Mouse (Mus musculus) heart, postnatal 10 days (tissue): ENCODE data around the gene Fry. TPM values are rescaled to one million over a fixed set of nuclear protein-coding genes. Genes with fewer than 3 reads are reported as not detected.

ENCODE experiments used
- DNase-seq, 2 experiments: peaks; one replicate each; pipeline ENCODE4 v3.0.0; 2021
- intact Hi-C: fragments of 180-260 bp; cut with DNase I; formaldehyde crosslinking; loops from one replicate; pipeline ENCODE4 v1.15.1; 2025
- total RNA-seq, 2 experiments: library from RNA; stranded (reverse); gene quantifications; 2 replicates each; pipeline ENCODE4 v1.2.3; 2021

Fry gene
- total RNA-seq, 2 experiments from 2014 or later = 153 to 196 TPM

DNA sequence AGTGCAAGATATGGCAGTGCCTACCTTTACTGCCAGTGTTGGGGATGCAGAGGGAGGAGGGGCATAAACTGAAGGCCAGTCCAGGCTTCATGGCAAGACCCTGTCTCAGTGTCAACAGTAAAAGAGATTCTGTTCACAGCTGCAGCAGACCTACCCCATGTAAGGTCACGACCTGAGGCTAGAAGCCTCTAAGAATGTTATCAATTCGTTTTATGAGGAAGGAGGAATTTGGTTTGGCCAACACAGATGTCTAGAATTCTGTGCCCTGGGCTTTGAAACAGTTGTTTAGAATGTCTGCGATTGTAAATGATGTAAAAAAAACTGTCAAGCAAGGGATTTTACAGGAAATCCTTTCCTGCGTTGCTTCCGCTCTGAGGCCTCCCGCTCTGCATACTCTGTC, 299.6 kb downstream of the Fry start:
- intact Hi-C loops = no loop called here
- DNase-seq = no peak

DNA sequence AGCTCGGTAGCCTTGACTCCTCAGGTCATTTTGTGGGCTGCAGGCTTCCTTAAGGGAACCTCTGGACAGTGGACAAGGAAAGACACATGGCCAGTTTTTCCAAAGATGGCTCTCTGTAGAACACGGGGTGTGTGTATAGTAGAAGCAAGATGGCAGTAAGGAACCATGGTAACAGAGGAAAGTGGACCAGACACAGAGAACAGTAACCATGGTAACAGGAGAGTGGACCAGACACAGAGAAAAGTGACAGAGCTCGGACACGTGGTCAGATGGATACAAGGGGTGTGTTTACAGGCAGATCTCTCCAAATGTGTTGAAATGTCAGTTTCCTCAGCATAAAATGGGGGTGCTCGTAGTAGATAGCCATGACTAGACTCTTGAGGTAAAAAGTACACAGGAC, 306.6 kb downstream of the Fry start:
- no peak for DNase-seq
- intact Hi-C loops = loop anchor here (10.0 kb wide), 1 partner anchor 330 kb away; no protein-coding TSS in a partner anchor

DNA sequence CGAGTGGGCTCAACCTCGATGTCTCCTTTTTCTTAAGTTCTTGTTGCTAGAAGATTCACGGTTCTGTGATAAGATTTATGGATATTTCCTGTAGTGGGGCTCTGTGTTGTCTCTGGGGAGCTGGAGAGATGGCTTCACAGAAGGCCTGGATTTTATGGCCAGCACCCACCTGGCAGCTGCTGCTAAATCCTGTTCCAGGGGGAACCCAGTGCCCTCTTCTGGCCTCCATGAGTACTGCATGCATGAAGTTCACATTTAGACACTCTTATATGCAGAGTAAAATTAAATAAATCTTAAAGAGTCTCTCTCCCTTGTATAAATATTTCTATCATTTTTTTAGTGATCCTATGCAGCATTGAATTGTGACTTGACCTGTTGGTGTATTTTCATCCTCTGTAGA, 308.1 kb downstream of the Fry start:
- intact Hi-C loops = loop anchor here (2.0 to 10.0 kb wide), 3 partner anchors 194 to 332 kb away; no protein-coding TSS in a partner anchor
- peak; percentile 29 to 54 for DNase-seq

DNA sequence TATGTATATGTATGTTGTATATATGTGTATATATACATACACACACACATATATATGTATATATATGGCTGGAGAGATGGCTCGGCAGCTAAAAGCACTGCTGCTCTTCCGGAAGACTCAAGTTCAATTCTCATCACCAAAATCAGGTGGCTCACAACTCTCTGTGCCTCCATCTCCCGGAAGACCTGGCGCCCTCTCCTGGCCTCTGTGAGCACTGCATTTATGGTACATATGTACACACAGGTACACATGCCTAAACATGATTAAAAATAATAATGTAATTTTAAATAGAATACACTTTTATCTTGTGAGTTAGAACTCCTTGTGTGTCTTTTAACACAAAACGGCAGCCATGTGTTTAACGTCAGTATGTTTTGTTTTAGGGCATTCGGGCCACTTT, 312.8 kb downstream of the Fry start:
- peak in 1 of 2 experiments; percentile 39 for DNase-seq
- intact Hi-C loops = no loop called here

DNA sequence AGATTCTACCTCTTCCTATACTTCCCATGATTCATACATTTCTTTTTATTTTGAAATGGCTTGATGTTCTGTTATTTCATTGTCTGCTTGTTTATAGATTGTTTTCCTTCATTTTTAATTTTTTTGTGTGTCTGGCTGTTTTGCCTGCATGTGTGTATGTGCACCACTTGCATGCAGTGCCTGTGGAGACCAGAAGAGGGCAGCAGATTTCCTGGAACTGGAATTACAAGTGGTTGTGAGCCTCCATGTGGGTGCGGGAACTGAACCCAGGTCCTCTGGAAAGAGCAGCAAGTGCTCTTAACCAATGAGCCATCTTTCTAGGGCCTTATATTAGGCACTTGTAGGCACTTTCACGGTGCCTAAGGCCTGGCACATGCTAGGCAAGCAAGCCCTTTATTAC, 314.5 kb downstream of the Fry start:
- intact Hi-C loops = no loop called here
- DNase-seq = no peak

DNA sequence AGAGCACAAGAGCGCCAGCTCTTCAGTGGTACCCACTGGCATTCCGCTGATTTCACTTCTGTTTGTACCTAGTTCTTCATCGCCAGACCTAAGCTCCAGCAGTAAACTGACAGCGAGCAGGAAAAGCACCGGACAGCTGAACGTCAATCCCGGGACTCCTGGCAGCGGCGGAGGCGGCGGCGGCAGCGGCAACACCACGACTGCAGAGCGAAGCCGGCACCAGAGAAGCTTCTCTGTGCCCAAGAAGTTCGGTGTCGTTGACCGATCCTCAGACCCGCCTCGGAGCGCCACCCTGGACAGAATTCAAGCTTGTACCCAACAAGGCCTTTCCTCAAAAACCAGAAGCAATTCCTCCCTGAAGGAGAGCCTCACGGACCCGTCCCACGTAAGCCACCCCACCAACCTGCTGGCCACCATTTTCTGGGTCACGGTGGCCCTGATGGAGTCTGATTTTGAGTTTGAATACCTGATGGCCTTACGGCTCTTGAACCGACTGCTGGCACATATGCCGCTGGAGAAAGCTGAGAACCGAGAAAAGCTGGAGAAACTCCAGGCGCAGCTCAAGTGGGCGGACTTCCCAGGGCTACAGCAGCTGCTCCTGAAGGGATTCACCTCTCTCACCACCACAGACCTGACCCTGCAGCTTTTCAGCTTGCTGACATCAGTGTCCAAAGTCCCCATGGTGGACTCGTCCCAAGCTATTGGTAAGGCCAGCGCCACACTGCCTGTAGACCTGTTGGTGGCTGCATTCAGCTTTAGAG, 318.4 kb downstream of the Fry start:
- DNase-seq = peak in 1 of 2 experiments; percentile 18
- intact Hi-C loops = no loop called here

DNA sequence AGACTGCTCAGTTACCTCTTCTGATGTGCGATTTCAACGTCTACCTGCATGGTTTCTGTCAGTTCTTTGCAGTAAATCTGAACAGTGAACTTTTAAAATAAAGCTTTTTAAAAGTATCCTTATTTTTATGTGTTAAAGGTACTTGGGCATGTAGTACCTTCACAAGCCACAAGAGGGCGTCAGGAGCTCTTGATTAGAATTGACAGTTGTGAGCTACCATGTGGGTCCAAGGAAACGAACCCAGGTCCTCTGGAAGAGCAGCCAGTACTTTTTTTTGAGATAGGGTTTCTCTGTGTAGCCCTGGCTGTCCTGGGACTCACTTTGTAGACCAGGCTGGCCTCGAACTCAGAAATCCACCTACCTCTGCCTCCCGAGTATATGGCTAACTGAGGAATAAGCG, 323.2 kb downstream of the Fry start:
- DNase-seq = peak in 1 of 2 experiments; percentile 48
- intact Hi-C loops = loop anchor here (2.0 kb wide), 2 partner anchors 43 to 55 kb away; no protein-coding TSS in a partner anchor

DNA sequence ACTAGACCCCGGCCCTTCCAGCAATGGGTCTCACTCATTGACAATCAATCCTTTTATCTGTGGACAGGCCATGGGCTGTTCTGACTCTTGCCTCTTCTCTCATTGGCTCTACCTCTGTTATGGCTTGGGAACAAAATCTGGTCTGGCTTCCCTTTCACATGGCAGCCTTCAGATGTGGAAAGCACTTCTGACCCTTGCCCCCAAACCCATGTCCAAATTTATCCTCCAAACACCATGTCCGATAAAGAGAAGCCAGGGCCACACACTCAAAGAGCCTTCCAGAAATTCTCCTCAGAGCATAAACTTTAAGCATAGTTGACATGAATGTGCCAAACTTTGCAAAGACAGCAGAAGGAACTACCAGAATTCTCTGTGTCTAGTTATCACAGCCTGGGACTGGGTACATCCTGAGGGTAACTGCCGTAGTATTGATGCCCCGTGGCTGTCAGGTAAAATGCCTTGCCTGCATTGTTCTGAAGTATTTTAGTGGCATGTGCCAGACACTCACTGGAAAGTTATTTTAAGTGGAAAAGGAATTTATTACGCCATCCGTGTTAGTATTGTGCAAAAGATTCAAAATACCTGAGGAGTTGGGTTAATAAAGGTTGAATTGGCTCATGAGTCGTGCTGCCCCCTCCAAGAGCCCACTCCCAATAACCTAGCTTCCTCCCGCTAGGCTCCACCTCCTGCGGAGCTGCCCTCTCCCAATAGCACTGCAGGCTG, 333.0 kb downstream of the Fry start:
- intact Hi-C loops = no loop called here
- DNase-seq = no peak

DNA sequence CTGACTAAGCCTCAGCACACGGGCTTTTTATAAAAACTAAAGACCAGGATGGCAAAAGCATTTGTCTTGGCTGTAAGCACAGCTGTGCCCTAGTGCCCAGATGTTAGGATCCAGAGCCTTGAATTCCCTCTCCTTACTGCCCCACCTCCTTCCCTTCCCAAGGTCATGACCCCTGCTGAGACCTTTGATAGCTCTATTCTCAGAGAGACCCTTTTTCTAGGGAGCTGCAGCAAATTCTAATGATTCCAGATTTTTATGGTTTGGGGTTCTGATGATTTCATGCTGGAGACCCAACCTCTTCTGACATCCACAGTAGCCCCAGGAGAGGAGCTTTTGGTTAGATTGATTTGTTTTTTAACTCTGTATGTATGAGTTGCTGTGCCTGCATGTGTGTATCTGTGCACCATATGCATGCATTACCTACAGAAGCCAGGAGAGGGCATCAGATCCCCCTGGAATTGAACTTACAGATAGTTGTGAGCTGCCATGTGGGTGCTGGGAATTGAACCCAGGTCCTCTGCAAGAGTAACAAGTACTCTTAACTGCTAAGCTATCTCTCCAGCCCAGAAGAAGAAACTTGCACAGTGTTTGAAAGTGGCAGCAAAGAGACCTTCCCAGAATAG, 333.7 kb downstream of the Fry start:
- intact Hi-C loops = no loop called here

DNA sequence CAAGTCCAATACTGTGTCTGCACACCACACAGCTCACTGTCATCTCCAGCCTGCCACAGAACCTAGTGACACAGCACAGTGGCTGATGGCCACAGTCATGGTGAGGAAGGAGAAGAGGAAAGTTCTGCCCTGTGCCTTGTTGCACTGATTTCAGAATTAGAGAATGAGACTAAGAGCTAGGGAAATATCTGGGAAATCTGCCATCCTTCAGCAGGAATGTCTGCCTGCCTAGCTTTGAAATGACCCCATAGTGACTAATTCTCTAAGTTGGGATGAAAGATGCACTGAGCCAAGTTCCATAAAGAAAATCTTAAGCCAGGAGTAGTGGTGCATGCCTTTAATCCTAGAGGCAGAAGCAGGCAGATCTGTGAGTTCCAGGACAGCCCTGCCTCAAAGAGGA, 334.2 kb downstream of the Fry start:
- intact Hi-C loops = no loop called here
- DNase-seq = peak in 1 of 2 experiments; percentile 17

More for the DNA sequence above, 333.7 kb downstream of the Fry start:
- no peak for DNase-seq

DNA sequence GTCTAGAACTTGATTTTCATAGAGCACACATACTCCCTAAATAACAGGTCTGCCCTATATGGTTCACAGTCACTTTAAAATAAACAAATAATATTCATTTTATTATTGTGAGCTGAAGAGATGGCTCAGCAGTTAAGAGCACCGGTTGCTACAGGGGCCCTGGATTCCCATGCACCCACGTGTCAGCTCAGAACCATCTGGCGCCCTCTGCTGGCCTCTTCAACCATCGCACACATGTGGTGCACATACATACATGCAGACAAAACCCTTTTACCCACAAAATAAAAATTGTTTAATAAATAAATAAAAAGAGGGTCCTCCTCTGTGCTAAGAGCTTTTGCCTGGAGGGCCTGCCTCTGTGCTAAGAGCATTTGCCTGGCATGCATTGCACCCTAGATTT, 335.0 kb downstream of the Fry start:
- no peak for DNase-seq
- intact Hi-C loops = no loop called here

DNA sequence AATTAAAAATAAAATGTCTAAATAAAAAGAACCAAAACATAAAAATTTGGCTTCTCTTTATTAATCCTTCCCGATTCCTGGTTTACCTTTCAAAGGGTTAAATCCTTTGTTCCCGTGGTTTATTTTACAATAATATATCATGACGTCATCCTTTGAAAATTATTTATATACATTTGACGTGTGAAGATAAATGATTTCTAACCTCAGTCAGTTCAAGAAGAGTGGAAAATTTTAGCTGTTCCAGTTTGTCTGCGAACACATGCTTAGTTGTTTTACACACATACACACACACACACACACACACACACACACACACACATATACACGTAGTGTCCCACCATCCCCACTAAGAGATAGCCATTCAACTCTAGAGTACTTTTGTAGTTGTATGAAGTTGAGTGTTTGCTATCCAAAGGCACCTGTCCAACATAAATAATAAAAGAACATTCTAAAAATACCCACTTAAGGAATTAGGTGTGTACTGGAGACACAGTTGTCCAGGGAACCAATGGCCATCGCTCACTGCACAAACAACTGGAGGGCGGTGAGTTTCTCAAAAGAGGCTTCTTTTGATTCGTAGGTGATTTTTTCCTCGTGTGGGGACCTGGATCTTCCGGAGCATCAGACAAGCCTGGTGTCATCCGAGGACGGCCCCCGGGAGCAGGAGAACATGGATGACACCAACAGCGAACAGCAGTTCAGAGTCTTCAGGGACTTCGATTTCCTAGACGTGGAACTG, 338.9 kb downstream of the Fry start:
- intact Hi-C loops = no loop called here
- peak; percentile 35 to 51 for DNase-seq

DNA sequence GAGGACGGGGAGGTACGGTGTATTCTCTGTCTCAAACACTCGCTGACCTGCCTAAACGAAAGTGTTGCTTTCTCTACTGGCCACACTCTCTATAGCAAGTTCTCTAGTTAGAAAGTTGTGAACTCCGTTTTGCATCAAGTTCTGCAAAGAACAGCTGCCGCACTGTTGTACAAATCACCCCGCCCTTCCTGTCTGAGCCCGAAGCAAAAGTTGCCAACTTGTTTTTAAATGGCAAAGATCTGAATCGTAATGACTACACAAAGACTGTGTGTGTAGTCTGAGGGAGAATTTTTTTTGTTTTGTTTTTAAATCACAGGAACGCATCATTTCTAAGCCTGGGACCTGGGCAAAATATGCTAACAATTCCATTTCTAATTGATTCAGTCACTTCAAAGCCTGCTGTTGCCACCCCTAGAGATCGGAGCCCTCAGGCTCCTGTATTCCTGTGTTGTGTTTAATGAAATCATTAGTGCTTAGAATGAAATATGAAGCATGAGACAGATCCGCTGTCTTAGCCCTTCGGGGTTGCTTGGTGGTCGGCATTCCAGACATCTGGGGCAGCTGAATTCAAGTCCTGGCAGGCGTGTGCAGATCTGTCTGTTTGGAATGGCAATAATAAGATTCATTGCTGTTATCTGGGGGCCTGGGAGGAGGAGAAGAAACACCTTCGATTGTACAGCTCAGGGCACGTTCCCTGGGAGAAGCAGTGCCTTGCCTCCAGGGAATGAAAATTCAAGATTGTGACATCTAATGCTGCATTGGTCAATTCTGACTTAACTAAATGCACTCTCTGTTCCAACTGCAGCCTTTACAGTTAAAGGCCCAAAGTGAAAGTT, 339.7 kb downstream of the Fry start:
- peak; percentile 35 to 50 for DNase-seq
- intact Hi-C loops = no loop called here

DNA sequence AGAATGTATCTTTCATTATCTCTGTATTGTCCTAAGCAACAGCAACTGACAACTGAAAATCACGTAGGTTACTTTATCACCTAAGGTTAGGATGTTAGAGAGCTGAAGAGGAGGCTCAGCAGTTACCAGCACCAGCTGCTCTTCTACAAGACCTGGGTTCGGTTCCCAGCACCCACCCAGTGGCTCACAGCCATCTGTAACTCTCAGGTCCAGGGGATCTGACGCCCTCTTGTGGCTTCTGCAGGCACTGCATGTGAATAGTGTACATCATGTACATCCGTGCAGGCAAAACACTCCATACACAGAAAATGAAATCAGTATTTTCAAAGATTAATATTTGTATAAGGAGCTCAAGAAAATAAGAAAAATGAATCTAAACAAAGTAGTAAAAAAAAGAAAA, 341.4 kb downstream of the Fry start:
- intact Hi-C loops = no loop called here
- DNase-seq = no peak

DNA sequence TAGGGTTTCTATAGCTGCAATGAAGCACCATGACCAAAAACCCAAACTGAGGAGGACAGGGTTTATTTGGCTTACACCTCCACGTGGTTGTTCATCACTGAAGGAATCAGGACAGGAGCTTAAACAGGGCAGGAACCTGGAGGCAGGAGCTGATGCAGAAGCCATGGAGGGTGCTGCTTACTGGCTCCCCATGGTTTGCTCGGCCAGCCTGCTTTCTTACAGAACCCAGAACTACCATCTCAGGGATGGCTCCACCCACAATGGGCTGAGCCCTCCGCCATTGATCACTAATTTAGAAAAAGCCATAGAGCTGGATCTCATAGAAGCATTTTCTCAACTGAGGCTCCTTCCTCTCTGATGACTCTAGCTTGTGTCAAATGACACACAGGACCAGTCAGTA, 346.3 kb downstream of the Fry start:
- DNase-seq = no peak
- intact Hi-C loops = no loop called here

DNA sequence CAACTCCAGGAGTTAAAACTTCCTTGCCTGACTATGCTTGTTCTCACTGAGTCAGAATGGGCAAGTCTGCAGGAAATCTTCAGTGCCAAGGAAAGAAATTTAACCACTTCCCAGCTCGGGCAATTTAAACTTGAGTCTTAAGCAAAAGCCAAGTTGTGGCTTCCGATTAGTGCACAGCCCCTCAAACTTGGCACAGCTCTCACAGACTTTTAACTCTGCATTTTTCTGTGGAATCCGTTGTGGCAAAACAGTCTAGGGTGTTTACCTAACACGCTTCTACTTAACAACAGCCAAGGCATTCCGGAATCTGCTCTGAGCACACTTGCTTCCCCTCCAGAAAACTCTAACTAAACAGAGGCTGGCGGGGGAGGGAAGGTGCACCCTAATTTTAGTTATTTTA, 346.8 kb downstream of the Fry start:
- DNase-seq = peak; percentile 18 to 30
- intact Hi-C loops = no loop called here

DNA sequence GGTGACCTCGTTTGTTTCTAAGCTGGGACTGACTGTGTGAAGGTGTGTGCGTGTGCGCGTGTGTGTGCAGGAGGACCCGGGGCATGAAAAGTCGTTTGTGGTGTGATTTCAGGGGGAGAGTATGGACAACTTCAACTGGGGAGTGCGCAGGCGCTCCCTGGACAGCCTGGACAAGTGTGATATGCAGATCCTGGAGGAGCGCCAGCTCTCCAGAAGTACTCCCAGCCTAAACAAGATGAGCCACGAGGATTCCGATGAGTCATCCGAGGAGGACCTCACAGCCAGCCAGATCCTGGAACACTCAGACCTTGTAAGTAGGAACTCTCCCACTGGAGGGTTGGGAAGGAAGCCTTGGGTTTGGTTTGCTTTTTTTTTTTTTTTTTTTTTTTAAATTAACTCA, 347.7 kb downstream of the Fry start:
- intact Hi-C loops = no loop called here
- peak; percentile 94 to 95 for DNase-seq

DNA sequence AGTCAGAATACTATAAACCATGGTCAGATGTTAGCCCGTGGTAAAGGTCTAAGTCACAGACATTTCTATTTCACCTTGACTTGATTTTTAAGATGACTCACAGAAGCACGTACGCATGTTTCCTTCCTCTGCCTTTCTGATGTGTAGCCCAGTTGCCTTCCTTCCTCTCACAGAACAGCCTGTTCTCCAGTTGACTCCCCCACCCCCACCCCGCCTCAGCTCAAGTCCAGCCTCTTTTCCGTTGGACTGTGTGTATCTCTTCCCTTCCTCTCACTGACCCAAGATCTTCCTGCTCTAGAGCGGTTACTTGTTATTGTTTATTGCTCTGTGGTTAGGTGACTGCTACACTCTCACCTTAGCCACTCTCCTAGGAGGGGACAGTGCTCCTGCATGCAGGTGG, 350.0 kb downstream of the Fry start:
- intact Hi-C loops = no loop called here
- DNase-seq = peak; percentile 23 to 26

DNA sequence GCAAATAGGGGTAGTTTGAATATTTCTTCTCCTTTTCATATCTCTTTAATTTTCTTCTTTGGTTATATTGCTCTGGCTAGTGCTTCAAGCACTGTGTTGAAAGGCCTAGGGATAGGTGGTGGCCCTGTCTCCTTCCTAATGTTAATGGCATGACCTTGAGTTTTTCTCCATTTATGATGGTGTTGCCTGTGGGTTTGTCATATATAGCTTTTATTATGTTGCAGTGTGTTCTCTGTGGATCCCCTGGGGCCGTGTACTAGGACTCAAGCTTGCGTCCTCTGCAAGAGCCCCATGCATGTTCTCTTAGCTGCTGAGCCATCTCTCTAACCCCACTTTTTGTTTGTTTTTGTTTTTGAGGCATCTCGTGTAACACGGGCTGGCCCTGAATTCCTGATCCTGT, 358.9 kb downstream of the Fry start:
- intact Hi-C loops = no loop called here
- no peak for DNase-seq

DNA sequence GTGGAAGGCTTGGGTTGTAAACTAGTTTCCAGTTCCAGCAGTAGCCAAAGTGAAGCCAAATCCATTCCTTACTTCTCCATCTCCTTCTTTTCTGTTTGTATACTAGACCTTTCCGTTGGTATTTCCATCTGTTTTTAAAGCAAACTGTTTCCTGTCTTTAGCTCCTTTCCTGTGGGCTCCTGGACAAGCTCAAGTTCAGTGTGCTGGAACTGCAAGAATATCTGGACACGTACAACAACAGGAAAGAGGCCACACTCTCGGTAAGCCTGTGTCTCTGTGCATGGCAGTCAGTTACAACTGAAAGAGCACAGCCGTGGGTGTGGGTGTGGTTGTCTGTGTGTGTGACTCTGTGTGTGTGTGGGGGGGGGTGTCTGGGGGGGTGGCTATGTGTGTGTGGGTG, 360.2 kb downstream of the Fry start:
- peak in 1 of 2 experiments; percentile 17 for DNase-seq
- intact Hi-C loops = no loop called here
